Mouse (Mus musculus): Measurements from ENCODE around the gene Hoxc9.

The Hoxc9 gene

DNA sequence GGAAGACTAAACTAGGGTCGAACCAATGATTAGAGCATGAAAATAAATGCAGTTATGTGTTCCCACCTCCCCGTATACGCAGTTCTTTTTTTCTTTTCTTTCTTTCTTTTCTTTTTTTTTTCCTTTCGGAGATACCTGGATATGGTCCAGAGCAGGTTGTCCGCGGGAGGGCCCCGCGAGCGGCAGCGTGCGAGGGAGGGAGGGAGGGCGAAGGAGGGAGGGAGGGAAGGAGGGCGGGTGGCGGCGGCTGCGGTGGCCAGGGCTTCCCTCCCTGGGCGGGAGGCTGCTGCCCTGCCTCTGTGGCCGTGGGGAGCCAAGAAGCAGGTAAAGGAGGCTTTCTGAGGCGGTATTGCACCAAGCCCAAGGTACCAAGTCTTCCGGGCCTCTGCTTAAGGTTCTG is at the start of gene Hoxc9:
TSS of gene Hoxc9 (plus strand) at position 269 of the 400 bp plus-strand sequence.
- no peak for DNase-seq (ENCODE audit: low read depth)

DNA sequence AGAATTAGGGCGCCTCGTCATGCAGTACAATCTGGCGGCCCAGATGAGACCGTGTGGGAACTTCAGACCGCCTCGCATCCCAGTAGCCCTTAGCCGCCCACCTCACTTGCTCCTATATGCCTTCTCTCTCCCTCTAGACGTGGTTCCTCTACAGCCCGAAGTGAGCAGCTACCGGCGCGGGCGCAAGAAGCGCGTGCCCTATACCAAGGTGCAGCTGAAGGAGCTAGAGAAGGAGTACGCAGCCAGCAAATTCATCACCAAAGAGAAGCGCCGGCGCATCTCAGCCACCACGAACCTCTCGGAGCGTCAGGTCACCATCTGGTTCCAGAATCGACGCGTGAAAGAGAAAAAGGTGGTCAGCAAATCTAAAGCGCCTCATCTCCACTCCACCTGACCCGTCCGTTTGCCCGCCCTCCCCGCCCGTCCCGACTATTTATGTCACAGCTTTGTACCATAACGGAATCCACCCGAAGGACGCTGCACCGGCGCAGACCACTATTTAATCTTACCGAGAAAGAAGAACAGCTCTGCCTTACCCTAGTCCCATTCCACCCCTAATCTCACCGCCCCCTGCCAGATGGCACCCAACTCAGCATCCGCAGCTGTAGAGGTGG is 49.1 kb upstream of the Hoxc9 start:
- no peak for DNase-seq (ENCODE audit: low read depth)

DNA sequence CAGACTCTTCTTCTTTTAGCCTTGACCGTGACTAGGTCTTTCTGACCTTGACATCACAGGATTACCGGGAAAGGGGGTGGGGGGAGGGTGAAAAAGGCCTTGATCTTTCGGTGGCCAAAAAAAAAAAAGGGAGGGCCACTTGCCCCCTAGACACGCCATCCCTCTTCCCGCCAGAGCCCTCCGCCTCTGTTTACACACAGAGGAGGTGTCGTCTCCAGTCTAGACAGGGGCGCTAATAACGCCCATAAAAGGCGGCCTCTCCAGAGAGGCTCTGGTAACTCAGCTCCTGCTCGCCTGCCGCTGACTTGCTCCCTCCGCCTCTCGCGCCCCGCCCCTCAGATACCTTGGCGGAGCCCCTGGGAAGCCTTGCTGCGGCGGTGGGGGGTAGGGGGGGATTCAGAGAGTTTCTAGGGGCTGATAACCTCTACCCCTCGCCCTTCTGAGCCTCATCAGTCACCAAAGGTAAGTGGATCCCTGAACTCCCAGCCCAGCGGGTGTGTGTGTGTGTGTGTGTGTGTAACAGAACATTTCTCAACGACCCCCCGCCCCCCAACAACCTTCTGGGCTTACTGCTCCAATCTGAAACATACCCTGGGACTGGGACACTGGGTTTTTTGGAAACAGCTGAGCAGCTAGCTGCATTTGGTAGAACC is 44.4 kb upstream of the Hoxc9 start:
- no peak for DNase-seq (ENCODE audit: low read depth)

DNA sequence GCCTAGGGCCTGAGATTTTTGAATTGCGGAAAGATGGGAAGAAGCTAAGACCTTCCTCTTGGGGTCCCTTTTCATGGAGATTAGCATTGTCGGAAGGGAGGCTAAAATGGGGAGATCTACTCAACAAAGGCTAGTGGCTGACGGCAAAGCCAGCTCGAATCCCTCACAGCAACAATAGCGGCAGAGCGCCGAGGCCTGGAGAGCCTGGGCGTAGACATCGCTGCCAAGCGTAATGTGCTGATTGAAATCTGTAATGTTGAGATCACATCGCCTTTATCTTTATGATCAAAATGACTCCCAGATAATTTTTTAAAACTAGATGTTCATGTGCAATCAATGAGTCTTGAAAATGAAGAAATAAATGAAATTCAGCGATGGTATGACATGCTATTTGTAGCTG is 41.8 kb upstream of the Hoxc9 start:
- no peak for DNase-seq (ENCODE audit: low read depth)

DNA sequence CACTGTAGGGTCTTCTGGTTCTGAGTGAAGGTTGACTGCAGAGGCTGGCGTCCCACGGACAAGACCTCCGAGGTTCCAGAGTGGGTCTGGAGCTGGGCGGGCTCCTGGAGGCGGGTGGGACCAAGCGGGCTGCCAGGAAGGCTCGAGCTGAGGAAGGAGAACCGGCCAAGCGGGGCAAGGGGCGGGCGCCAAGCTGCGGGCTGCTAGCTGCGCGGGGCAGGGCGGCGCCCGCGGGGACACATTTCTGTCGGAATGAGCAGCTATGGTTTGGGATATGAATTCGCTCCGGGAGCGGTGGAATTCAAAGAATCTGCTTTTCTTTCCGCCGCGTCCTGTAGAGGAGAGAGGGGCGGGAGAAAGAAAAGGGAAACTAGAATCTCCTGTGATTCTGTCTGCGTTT is 41.3 kb upstream of the Hoxc9 start:
- no peak for DNase-seq (ENCODE audit: low read depth)

DNA sequence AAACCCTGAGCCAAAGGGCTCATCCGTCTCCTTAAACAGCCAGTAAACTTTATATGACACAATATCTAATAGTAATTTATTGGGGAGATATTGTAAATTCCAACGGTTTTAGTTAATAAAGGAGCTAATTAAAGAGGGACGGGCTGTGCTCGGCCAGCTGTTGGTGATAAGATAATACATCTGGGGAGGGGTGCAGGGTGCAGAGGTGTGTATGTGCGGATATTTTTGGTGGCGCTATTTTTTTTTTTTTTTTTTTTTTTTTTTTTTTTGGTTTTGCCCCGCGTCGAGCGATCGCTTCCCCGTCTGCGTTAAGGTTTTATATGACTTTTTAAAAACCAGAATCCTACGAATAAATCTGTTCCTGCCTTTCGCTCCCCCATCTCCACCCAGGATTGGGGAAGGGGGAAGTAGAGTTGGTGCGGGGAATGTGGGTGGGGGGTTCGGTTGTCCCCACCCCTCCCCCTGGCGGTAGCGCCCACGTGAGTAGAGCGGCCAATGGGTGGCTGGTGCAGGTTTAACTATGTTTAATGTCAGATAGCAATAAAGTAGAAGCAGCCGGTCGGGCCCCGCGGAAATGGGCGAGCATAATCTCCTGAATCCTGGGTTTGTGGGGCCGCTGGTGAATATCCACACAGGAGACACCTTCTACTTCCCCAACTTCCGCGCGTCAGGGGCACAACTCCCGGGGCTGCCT is 39.8 kb upstream of the Hoxc9 start, which contains the start of gene Hoxc12:
TSS of gene Hoxc12 (plus strand) at position 479 of the 694 bp plus-strand sequence.
- DNase-seq (ENCODE audit: low read depth) = no peak

DNA sequence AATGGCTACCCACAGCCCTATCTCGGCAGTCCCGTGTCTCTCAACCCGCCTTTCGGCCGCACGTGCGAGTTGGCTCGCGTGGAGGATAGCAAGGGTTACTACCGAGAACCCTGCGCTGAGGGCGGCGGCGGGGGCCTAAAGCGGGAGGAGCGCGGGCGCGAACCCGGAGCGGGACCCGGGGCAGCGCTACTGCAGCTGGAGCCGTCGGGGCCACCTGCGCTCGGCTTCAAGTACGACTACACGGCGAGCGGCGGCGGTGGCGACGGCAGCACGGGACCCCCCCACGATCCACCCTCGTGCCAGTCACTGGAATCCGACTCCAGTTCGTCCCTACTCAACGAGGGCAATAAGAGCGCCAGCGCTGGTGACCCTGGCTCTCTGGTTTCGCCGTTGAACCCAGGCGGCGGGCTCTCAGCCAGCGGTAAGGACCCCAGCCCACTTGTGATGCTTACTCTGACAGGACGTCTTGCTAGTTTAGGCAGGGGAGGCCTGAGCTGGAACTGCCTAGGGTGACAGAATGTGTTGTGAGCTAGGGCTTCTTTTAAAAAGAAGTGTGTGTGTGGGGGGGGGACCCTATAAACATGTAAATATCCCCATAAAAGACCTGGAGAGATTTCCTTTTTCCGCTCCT is 39.1 kb upstream of the Hoxc9 start:
- no peak for DNase-seq (ENCODE audit: low read depth)

DNA sequence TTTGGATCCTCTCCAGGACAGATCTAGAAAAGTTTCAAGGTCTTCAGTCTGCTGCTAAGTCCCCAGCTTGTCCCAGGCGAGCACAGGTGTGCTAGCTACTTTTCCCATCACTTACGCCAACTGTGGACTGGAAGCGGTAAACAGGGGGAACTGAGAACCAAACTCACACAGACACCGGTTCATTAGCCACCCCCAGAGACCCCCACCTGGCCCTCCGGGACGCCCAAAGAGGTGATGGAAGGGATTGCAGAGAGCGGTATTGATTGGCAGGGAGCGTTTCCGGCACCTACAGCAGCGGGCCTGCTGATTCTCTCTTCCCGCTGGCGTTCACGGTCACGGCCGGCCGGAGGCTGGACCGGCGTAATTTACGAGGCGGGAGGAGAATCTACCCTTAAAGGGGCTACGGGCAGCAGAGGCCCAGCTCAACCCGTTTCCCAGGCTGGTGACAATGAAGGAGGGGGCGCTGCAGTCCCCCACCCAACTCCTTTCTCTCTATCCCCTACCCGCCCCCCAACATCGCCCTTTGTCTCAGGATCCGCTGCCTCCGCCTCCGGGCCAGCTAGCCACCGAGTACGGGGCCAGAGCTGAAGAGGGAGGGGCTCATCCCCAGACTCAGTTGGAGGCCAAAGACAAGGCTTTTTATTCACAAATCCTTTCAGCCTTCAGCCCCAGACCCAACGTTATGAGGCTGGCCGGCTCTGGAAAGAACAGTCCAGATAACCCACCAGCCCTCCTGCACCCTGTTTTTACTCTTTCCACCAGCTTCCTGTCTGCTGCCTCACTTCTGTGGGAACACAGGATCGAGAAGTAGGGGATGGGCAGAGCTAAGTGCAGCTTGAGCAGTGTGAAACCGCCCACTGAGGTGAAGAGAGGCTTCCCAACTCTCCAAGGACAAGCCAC is 36.7 kb upstream of the Hoxc9 start:
- no peak for DNase-seq (ENCODE audit: low read depth)

DNA sequence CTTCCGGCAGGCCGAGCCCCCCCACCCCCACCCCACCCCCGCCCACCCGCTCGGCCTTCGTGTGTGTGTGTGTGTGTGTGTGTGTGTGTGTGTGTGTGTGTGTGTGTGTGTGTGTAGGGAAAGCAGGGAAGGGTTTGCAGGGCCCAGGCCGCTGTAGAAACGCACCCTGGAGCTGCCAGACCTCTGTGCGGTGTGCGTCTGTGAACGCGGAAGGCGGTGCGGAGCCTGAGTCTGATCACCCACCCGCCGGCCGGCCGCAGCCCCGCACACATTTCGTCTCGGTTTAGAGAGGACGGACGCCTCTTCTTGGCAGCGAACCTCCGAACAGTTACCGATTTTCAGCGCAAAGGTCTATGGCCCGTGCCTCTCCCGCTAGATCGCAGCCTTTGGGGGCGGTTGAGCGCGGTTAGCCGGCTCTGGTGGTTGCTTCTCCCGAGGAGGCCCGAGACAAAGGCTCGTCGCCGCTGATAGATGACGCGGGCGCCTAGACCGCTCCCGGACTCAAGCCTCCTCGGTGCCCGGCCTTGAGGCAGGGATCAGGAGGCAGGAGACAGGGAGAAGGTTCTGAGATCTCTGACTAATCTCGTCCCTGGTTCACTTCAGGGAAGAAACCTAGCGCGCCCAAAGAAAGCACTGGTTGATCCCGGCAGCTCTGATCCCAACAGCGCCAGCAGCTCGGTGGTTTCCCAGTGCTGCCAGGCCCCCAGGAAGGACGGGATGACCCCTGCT is 33.3 kb upstream of the Hoxc9 start:
- DNase-seq (ENCODE audit: low read depth) = no peak

DNA sequence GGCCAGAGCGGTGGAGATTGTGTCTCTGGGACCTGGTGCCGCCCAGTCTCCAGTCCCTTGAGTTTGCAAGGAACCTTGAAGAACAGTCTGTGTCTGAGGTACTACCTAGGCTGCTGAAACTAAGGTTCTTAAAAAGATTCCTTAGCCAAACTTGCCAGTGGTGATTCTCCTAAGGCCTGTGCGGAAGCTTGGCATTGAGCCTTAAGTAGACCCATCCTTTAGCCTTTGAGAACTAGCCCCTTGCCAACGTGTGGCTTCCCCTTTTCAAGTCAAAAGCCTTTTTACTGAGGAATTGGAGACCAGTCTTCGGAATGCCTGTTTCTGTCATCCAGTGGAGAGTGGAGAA is 32.8 kb upstream of the Hoxc9 start:
- DNase-seq (ENCODE audit: low read depth) = no peak

DNA sequence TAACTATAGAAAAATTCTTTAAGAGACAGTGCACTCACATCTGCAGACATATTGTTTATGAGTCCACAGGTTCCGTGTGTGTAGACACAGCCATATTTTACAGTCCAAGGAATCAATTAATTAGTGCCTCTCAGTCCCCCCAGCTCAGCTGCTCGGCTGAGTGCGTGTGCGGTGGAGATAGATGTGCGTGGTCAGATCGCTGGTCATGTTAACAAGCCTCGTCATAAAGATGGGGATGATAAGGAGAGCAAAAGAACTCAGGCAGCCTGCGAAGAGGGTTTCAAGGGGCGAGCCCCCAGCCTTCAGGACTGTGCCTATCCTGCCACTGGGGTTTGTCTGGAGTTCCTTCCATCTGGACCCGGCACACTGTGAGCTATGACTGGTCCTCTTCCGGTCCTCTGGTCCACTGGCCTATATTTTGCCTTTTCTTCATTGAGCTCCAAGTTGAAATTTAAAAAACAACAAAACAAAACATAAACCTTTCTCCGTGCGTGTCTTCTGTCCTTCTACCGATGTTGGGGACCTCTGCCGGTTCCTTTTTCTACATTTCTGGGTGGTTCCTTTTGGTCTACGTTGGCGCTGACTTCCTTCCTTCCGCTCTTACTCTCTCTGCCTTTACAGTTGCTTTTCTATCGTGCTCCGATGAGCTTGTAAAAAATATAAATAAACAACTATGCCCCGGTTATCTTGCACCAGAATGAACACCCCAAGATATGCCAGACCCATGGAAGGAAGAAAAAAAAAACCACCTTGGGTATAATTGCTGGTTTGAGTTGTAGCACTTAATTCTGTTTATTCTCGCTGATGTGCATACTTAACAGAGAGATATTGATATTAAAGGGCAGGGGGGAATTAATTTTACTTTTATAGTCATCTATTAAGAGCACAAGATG is 30.8 kb upstream of the Hoxc9 start:
- no peak for DNase-seq (ENCODE audit: low read depth)

DNA sequence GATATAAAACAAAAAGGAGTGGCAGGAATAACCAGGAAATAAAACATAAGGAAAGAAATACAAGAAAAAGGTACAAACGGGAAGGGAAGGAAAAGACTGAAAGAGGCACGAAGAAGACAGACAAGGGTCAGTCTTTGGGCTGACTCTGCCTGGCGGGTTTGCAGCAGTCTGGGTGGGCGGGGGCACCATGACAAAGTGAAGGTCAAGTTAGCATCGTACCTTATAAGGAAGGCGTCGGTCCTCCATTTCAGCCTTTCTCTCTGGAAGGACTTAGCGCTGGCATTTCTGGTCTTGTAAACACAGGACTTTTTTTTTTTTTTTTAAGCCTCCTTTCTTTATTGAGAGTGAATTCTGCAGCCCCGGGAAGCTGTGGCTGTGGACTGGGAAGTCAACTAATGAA is 29.0 kb upstream of the Hoxc9 start:
- no peak for DNase-seq (ENCODE audit: low read depth)

DNA sequence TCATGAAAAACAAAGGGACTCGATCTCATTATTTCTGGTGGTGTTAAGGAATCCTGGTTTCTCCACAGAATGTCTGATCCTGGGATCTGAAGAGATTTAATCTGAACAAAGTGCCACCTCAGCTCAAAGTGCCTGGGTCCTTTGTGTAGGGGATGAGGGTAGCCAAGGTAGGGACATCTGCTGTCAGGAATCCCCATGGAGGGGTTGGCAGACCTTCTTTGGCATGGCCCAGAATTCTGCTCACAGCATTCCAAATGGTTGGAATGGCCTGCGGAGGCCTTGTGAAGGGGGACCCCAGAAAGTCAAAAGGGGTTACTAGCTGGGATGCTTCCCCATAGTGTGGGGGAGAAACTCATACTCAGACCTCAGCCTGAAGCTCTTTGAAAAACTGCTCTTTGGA is 27.4 kb upstream of the Hoxc9 start:
- DNase-seq (ENCODE audit: low read depth) = no peak

DNA sequence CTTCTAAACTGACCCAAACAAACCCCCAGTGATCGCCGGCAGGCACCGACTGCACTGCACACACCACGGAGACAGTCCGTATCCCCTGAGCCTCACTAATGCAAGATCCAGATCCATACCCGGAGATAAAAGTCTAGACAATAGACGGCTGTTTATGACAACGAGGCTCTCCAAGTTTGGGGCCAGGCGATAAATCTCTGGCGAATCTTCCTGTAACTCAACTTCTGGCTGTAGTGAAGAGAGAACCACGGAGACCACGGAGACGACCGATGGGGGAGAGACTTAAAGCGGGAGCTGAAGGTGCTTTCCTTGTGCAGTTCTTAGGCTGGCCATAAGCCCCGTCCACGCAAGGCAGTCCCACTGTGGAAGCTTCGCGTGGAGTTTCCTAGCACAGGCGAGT is 26.5 kb upstream of the Hoxc9 start:
- no peak for DNase-seq (ENCODE audit: low read depth)

DNA sequence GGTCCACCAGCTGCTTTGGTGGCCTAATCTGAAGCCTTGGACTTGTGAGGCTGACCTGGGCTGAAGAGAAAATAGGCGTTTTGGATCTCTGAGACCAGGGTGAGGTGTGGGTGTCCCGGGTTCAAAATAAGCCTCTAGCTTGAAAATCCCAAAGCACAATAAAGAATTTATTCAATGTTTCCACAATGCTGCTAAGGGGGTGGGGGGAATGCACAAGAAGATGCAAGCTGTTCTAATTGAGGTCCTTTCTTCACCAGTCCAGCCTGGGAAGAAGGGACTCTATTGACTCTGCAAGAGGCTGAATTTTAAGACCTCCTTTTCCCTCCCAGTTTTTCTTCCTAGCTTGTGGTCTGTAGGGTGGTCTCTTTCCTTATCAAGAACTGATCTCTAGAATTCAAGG is 25.4 kb upstream of the Hoxc9 start:
- no peak for DNase-seq (ENCODE audit: low read depth)

DNA sequence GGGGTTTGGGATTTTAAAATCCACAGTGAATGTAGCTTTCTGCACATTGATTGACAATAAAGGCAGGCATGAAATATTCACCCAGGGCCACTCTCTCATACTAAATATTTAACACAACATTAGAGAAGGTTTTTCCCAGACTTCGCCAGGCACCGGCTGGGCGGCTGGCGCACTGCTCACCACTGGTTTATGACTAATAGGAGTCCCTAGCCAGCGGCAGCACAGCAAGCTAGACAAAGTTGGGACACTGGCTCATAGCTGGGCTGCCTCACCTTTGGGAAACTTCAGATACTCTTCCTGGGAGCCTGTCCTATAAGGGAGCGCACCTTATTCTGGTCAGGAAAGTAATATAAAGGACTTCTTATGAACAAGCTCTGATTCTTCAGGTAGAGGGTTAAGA is 22.7 kb upstream of the Hoxc9 start:
- DNase-seq (ENCODE audit: low read depth) = no peak

DNA sequence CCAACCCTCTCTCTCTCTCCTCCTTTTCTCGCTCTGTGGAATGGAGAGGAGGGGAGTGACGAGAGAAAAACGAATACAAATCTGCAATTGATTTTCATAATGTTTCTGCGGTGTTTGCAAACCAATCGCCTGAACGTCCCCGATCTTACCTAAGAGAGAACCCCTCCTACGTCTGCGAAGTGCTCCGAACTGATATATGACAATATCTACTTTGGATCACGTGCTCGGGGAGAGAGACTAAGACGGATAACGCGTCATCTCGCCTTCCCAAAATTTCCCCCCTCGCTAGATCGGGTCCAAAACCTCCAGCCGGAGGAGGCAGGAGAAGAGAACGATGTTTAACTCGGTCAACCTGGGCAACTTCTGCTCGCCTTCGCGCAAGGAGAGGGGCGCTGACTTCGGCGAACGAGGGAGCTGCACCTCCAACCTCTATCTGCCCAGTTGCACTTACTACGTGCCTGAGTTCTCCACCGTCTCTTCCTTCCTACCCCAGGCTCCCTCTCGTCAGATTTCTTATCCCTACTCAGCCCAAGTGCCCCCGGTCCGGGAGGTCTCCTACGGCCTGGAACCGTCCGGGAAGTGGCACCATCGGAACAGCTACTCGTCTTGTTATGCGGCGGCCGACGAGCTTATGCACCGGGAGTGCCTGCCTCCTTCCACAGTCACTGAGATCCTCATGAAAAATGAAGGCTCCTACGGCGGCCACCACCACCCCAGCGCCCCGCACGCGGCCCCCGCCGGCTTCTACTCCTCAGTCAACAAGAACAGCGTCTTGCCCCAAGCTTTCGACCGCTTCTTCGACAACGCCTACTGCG is 21.8 kb upstream of the Hoxc9 start, which contains the start of gene Hoxc11:
TSS of gene Hoxc11 (plus strand) at position 236 of the 815 bp plus-strand sequence.
- DNase-seq (ENCODE audit: low read depth) = no peak

DNA sequence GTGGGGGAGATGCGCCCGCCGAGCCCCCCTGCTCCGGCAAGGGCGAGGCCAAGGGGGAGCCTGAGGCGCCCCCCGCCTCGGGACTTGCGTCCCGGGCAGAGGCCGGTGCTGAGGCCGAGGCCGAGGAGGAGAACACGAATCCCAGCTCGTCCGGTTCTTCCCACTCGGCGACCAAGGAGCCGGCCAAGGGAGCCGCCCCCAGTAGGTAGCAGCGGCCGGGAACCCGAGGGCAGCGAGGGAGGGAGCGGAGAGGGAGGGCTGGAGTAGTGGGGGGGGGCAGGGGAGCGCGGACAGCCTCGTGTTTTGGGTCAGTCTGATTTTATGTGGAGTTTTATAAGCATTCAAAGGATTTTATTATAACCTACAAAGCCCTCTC is 21.2 kb upstream of the Hoxc9 start:
- DNase-seq (ENCODE audit: low read depth) = no peak

DNA sequence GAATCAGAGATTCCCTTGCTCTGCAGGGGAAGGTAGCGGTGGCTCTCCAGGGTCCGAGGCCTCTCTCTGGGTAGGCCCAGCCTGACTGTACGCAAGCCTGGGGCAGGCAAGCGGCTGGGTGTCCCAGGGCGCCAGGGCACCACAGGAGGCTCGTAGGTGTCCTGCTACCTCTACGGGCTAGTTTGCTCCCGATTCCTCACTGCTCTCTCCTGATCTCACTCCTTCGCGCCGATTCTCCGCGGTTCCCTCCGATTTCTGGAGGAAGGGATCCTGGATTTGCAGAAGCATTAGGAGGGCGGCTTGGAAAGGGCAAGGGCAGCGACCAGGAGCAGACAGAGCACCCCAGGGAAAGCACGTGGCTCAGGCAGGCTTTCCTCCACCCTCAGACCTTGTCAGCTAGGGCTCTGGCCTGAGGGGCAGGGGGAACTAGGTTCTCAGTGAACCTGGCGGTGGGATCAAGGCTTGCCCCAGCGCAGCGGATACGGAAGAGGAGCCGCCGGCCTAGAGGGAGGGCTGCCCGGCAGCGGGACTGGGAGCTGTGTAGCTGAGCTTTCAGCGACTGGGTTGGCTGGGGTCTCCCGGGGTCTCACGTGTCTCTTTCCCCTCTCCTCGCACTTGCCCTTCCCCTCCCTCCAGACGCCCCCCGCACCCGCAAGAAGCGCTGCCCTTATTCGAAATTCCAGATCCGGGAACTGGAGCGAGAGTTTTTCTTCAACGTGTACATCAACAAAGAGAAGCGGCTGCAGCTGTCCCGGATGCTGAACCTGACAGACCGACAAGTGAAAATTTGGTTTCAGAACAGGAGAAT is 20.2 kb upstream of the Hoxc9 start:
- DNase-seq (ENCODE audit: low read depth) = no peak
